Mouse (Mus musculus) thymus, adult 2 months (tissue): ENCODE data around the gene Plxna4.

ENCODE experiments used
- CTCF ChIP-seq: fragments of 200-500 bp; IDR thresholded peaks from 2 replicates; pipeline ENCODE4 v1.5.1; 2012; ENCODE audit warnings: mild to moderate bottlenecking, control low read depth, low read length, moderate library complexity, borderline replicate concordance; ENCODE audit not compliant: control insufficient read depth, poor library complexity, insufficient read depth; ENCODE audit errors: extremely low read depth
- POLR2A ChIP-seq: fragments of 200-500 bp; IDR thresholded peaks from 2 replicates; pipeline ENCODE4 v1.6.1; 2012; ENCODE audit warnings: mild to moderate bottlenecking, low read length, control low read depth, moderate library complexity; ENCODE audit not compliant: control insufficient read depth, poor library complexity, insufficient read depth; ENCODE audit errors: extremely low read depth

DNA sequence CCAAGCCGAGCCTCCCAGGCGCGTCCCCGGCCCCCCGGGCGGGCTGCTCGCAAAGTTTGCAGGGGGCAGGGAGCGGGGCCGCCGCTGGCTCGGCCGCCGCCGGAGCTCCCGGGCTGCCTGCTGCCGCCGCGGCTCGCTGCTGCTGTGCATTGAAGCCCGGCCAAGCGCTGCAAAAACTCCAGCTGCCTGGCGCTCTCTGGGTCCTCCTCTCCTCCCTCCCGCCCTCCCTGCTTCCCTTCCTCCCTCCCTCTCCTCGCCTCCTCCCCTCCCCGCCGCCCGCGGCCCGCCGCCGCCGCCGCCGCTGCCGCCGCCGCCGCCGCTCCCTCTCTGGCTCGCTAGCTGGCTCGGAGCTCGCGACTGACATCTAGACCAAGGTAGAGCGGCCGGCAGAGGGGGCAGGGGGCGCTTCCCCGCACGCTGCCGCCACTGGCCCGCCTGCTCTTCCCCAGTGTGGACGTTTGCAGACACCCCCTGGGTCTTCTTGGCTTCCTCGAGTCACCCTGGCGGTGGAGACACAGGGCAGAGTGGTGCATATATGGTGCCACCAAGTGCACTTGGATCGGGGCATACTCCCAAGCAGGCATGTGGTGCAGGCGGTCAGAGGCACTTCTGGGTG lies at the start of gene Plxna4:
- TF ChIP-seq POLR2A (no peak), CTCF (no peak)
